Mouse (Mus musculus): ENCODE data around the gene Acaca.

GRCm38 (mm10) chr11:84129799-84130185, 320 bp downstream of the Acaca start:
- TF ChIP-seq POLR2A (IDR thresholded peaks at IDR 0.05; ENCODE audit: extremely low read depth, insufficient read depth, low read length) (no peak), CTCF (IDR thresholded peaks at IDR 0.05; ENCODE audit: extremely low read depth, insufficient read depth, low read length) (no peak)

Data from cortical plate, adult 2 months (tissue).